Mouse (Mus musculus): Measurements from ENCODE around the gene Ermap.

GRCm38 (mm10) chr4:119125577-119126270, 64.1 kb downstream of the Ermap start:
- TF ChIP-seq CTCF (conservative IDR thresholded peaks at IDR 0.05; ENCODE audit: insufficient read depth, insufficient read length, low read depth, low read length) (no peak), POLR2A (IDR thresholded peaks at IDR 0.05; ENCODE audit: low read depth, low read length) (no peak)

Data from kidney, adult 2 months (tissue).